Mouse (Mus musculus): ENCODE measurements around the gene Cfap65. TPM values are rescaled to one million over a fixed set of nuclear protein-coding genes. Genes with fewer than 3 reads are reported as not detected.

Gene Cfap65
- under 1 TPM; 0.06 to 0.83 TPM for polyA plus RNA-seq (2017; shearing (Covaris generic))

GRCm38 (mm10) chr1:74935402-74935801, at the start of gene Cfap65:
TSS of gene Cfap65 (minus strand) at chr1:74935599.

GRCm38 (mm10) chr1:74951556-74952210, 16.3 kb upstream of the Cfap65 start, which contains the start of gene Ihh:
TSS of gene Ihh (minus strand) at chr1:74951672.

GRCm38 (mm10) chr1:74893134-74893855, 42.1 kb downstream of the Cfap65 start, which contains the start of gene Cryba2:
TSS of gene Cryba2 (minus strand) at chr1:74893143.

GRCm38 (mm10) chr1:74885369-74886042, 49.9 kb downstream of the Cfap65 start, which contains the start of gene Fev:
TSS of gene Fev (minus strand) at chr1:74885419.

GRCm38 (mm10) chr1:74854306-74855056, 80.9 kb downstream of the Cfap65 start, which contains the start of gene Cdk5r2:
TSS of gene Cdk5r2 (plus strand) at chr1:74854934.

Other genes with a start within 250 kb of the Cfap65 start
- gene Cyp27a1, start 222.0 kb downstream of the Cfap65 start, polyA plus RNA-seq (2017; shearing (Covaris generic)) = under 1 TPM in 1 of 2 experiments, not detected in 1; 0.64 TPM
- gene Prkag3, start 186.4 kb downstream of the Cfap65 start, polyA plus RNA-seq (2017; shearing (Covaris generic)) = not detected
- under 1 TPM in 1 of 2 experiments, not detected in 1; 0.42 TPM for gene Wnt6, start 163.7 kb downstream of the Cfap65 start, polyA plus RNA-seq (2017; shearing (Covaris generic))
- 1 to 10 TPM; 1.8 to 3.5 TPM for gene Wnt10a, start 144.1 kb downstream of the Cfap65 start, polyA plus RNA-seq (2017; shearing (Covaris generic))
- gene Cdk5r2, start 80.7 kb downstream of the Cfap65 start, polyA plus RNA-seq (2017; shearing (Covaris generic)) = not detected
- gene Fev, start 50.2 kb downstream of the Cfap65 start, polyA plus RNA-seq (2017; shearing (Covaris generic)) = under 1 TPM in 1 of 2 experiments, not detected in 1; 0.62 TPM
- not detected for gene Cryba2, start 42.5 kb downstream of the Cfap65 start, polyA plus RNA-seq (2017; shearing (Covaris generic))
- under 1 TPM; 0.23 to 0.78 TPM for gene Ihh, start 16.1 kb upstream of the Cfap65 start, polyA plus RNA-seq (2017; shearing (Covaris generic))
- gene Nhej1, start 189.6 kb upstream of the Cfap65 start, polyA plus RNA-seq (2017; shearing (Covaris generic)) = 10 to 100 TPM in 1 of 2 experiments, 1 to 10 TPM in 1; 8.1 to 18.7 TPM
- 1 to 10 TPM in 1 of 2 experiments, under 1 TPM in 1; 0.42 to 1.1 TPM for gene Slc23a3, start 198.3 kb upstream of the Cfap65 start, polyA plus RNA-seq (2017; shearing (Covaris generic))
- gene Cnppd1, start 207.1 kb upstream of the Cfap65 start, polyA plus RNA-seq (2017; shearing (Covaris generic)) = 100 to 1,000 TPM; 146 to 163 TPM
- 100 to 1,000 TPM; 122 TPM for gene Retreg2, start 207.2 kb upstream of the Cfap65 start, polyA plus RNA-seq (2017; shearing (Covaris generic))
- 10 to 100 TPM; 68.6 to 80.7 TPM for gene Zfand2b, start 233.0 kb upstream of the Cfap65 start, polyA plus RNA-seq (2017; shearing (Covaris generic))
- gene Abcb6, start 244.8 kb upstream of the Cfap65 start, polyA plus RNA-seq (2017; shearing (Covaris generic)) = 1 to 10 TPM; 4.8 to 7.3 TPM